Mouse (Mus musculus) CH12.LX (cell line): Measurements from ENCODE around the gene Myo16.

Source experiments
- BHLHE40 ChIP-seq: IDR thresholded peaks from 2 replicates; pipeline ENCODE4 v1.6.1; 2011; ENCODE audit warnings: mild to moderate bottlenecking, low read depth, low read length, improper control_type of control experiment
- CTCF ChIP-seq, 2 experiments: IDR thresholded peaks in 1 of 2; conservative IDR thresholded peaks in 1 of 2; 2 replicates each; pipeline ENCODE4 v1.5.1; 2011 to 2012; ENCODE audit warnings: low read depth in 2 of 2, low read length in 2 of 2, improper control_type of control experiment in 1 of 2, inconsistent platforms in 1 of 2, mild to moderate bottlenecking in 1 of 2, moderate library complexity in 1 of 2
- EP300 ChIP-seq: IDR thresholded peaks from 2 replicates; pipeline ENCODE4 v1.6.1; 2011; ENCODE audit warnings: low read length, improper control_type of control experiment
- NRF1 ChIP-seq: IDR thresholded peaks from 2 replicates; pipeline ENCODE4 v1.6.1; 2014; ENCODE audit warnings: low read depth, mild to moderate bottlenecking, inconsistent platforms, low read length, improper control_type of control experiment, moderate library complexity
- PAX5 ChIP-seq: IDR thresholded peaks from 2 replicates; pipeline ENCODE4 v1.6.1; 2012; ENCODE audit warnings: low read length, inconsistent platforms, mixed read lengths
- POLR2A ChIP-seq: IDR thresholded peaks from 2 replicates; pipeline ENCODE4 v1.6.1; 2011; ENCODE audit warnings: low read depth, mild to moderate bottlenecking, improper control_type of control experiment, low read length
- TCF12 ChIP-seq: IDR thresholded peaks from 2 replicates; pipeline ENCODE4 v1.6.1; 2014; ENCODE audit warnings: low read depth, mild to moderate bottlenecking, inconsistent platforms, low read length, improper control_type of control experiment

- TF ChIP-seq CTCF (conservative IDR thresholded peaks at IDR 0.05 in 1 of 2, IDR thresholded peaks at IDR 0.05 in 1 of 2; ENCODE audit: low read depth in 2 of 2, low read length in 2 of 2) (no peak), PAX5 (no peak), TCF12 (no peak), NRF1 (no peak), EP300 (no peak), BHLHE40 (no peak), POLR2A (no peak)
Measured at GRCm38 (mm10) chr8:10175976-10176375, 22.3 kb downstream of the Myo16 start.
